Mouse (Mus musculus): ENCODE data around the gene Dvl3. TPM values are rescaled to one million over a fixed set of nuclear protein-coding genes. Genes with fewer than 3 reads are reported as not detected.

Gene Dvl3
- total and polyA plus RNA-seq, 3 experiments, result 4.1 to 20.5 TPM; not detected in 1

DNA sequence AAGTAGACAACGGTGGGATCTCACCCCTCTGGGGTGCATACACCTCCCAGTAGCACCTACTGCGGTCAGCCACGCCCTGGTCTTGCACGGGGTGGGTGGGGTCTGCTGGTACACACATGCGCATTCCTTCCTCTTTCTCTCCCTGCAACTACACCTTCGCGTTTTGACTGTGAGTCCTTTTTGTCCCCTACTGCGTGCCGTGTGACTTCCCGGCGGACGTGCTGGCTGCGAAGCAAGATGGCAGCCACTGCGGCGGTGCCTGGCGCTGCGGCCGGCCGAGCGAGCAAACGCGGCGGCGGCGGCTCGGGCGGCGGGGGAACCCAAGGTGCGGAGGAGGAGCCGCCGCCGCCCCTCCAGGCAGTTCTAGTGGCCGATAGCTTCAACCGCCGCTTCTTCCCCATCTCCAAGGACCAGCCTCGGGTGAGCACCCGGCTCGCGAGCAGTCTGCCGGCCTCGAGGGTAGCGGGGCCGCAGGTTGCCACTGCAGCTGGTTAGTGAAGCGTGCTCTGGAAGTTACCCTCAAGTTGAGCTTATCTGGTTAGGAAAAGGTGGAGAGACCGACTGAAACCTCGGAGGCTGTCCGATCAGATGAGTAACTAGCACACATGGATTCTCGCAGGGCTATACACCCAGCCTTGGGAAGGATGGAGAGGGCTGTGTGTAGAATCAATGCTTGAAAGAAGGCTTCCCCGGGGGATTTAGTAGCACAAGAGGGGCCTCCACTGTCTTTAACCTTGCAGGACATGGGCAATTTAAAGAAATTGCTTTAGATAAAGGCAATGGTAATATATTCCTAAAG is 17.9 kb upstream of the Dvl3 start, which contains the start of gene Eif2b5 (continued):
- TF ChIP-seq BHLHE40 (IDR thresholded peaks at IDR 0.05; ENCODE audit: borderline replicate concordance, low read depth, low read length) (peak; percentile 84; the same call in 1 of the 2 replicates), CTCF (IDR thresholded peaks at IDR 0.05 in 2 of 3, conservative IDR thresholded peaks at IDR 0.05 in 1 of 3; ENCODE audit: control insufficient read depth in 1 of 3, insufficient read depth in 1 of 3, low read depth in 2 of 3, low read length in 3 of 3, poor library complexity in 1 of 3, severe bottlenecking in 1 of 3) (no peak), SMC3 (IDR thresholded peaks at IDR 0.05; ENCODE audit: low read depth, low read length) (no peak), USF1 (IDR thresholded peaks at IDR 0.05; ENCODE audit: low read depth, low read length) (peak; percentile 45; the same call in 1 of the 2 replicates), NELFE (IDR thresholded peaks at IDR 0.05; ENCODE audit: low read depth, low read length) (peak; percentile 91), JUND (IDR thresholded peaks at IDR 0.05; ENCODE audit: low read depth, low read length) (no peak), ELF1 (IDR thresholded peaks at IDR 0.05; ENCODE audit: low read depth, low read length) (peak; percentile 82), ZC3H11A (IDR thresholded peaks at IDR 0.05; ENCODE audit: low read depth, low read length) (0 out of 2 replicates have a peak, but pooled peaks have one; percentile 14), UBTF (IDR thresholded peaks at IDR 0.05; ENCODE audit: borderline replicate concordance, insufficient read depth, low read depth, low read length) (no peak), TAL1 (IDR thresholded peaks at IDR 0.05; ENCODE audit: low read length) (no peak), POLR2A (IDR thresholded peaks at IDR 0.05; ENCODE audit: control insufficient read depth in 1 of 2, insufficient read depth in 1 of 2, low read depth in 1 of 2, low read length in 2 of 2, poor library complexity in 1 of 2) (peak; percentile 92 to 98), ZNF384 (IDR thresholded peaks at IDR 0.05; ENCODE audit: low read depth, low read length) (peak; percentile 45; the same call in 1 of the 2 replicates), MAX (IDR thresholded peaks at IDR 0.05; ENCODE audit: low read length) (peak; percentile 84), MYC (IDR thresholded peaks at IDR 0.05; ENCODE audit: low read depth, low read length) (peak; percentile 90), MXI1 (IDR thresholded peaks at IDR 0.05; ENCODE audit: low read depth, low read length) (peak; percentile 94), RCOR1 (IDR thresholded peaks at IDR 0.05; ENCODE audit: low read depth, low read length) (0 out of 2 replicates have a peak, but pooled peaks have one; percentile 41), GABPA (IDR thresholded peaks at IDR 0.05; ENCODE audit: low read depth, low read length) (no peak), TCF12 (IDR thresholded peaks at IDR 0.05; ENCODE audit: low read depth, low read length) (peak; percentile 83), TBP (IDR thresholded peaks at IDR 0.05; ENCODE audit: low read depth, low read length) (peak; percentile 73; the same call in 1 of the 2 replicates), HCFC1 (IDR thresholded peaks at IDR 0.05; ENCODE audit: low read depth, low read length) (peak; percentile 93), GATA1 (IDR thresholded peaks at IDR 0.05; ENCODE audit: low read depth, low read length) (no peak), MYB (IDR thresholded peaks at IDR 0.05; ENCODE audit: low read depth, low read length) (no peak; the same call in 1 of the 2 replicates), CHD1 (IDR thresholded peaks at IDR 0.05; ENCODE audit: low read depth, low read length) (0 out of 2 replicates have a peak, but pooled peaks have one; percentile 48)

DNA sequence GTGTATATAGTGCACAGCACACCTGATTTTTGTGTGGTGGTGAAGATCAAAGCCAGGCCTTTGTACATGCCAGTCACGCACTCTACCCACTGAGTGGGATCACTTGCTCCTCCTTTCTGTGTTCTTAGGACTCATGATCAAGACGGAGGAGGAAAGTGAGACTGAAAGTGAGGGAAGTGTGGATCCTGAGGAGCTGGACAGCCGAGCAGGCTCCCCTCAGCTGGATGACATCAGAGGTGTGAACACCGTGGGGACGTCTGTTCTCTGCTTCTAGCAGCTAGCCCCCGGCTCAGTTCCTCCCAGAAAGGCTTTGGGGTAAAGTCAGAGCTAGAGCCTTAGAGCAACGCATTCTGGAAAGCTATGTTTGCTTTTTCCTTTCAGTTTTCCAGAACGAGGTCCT is 10.8 kb upstream of the Dvl3 start:
- Histone ChIP-seq H3K4me3 (ENCODE audit: control insufficient read depth in 1 of 2, insufficient read depth in 1 of 2, low read depth in 2 of 2, low read length in 2 of 2) (no peak overlapping the region), H3K36me3 (ENCODE audit: control insufficient read depth in 1 of 2, insufficient read depth in 2 of 2, low read length in 2 of 2) (peaks cover 0 to 34% of the 10 kb centered on the region in 2 experiments; a peak in 2 of 4 replicates), H3K9me3 (replicated peaks; ENCODE audit: insufficient read depth, low read length) (no peaks in the 10 kb centered on the region), H3K4me1 (ENCODE audit: control insufficient read depth in 1 of 2, insufficient read depth in 2 of 2, low read length in 2 of 2) (no peaks in the 10 kb centered on the region), H3K9ac (ENCODE audit: control insufficient read depth, low read depth, low read length, poor library complexity, severe bottlenecking) (no peak overlapping the region), H3K27me3 (ENCODE audit: control insufficient read depth in 1 of 2, insufficient read depth in 2 of 2, low read length in 2 of 2) (no peaks in the 10 kb centered on the region), H3K27ac (ENCODE audit: control insufficient read depth, low read depth, low read length) (no peak overlapping the region), H3K79me2 (ENCODE audit: control insufficient read depth, insufficient read depth, low read length, poor library complexity) (no peaks in the 10 kb centered on the region)
- no peak for DNase-seq (ENCODE audit: low read depth, low spot score)
- TF ChIP-seq MYC (IDR thresholded peaks at IDR 0.05; ENCODE audit: low read depth, low read length), result no peak
- TF ChIP-seq GATA1 (IDR thresholded peaks at IDR 0.05; ENCODE audit: low read depth, low read length), result no peak
- TF ChIP-seq GABPA (IDR thresholded peaks at IDR 0.05; ENCODE audit: low read depth, low read length), result no peak
- TF ChIP-seq MXI1 (IDR thresholded peaks at IDR 0.05; ENCODE audit: low read depth, low read length), result no peak
- no peak for TF ChIP-seq USF2 (IDR thresholded peaks at IDR 0.05; ENCODE audit: borderline replicate concordance in 1 of 2, insufficient read depth in 1 of 2, low read depth in 1 of 2, low read length in 2 of 2)
- no peak for TF ChIP-seq CHD1 (IDR thresholded peaks at IDR 0.05; ENCODE audit: low read depth, low read length)
- TF ChIP-seq UBTF (IDR thresholded peaks at IDR 0.05; ENCODE audit: borderline replicate concordance, insufficient read depth, low read depth, low read length), result no peak
- TF ChIP-seq EP300 (IDR thresholded peaks at IDR 0.05; ENCODE audit: low read depth in 1 of 2, low read length in 2 of 2), result no peak
- no peak for TF ChIP-seq ETS1 (IDR thresholded peaks at IDR 0.05; ENCODE audit: low read depth, low read length)

All from MEL (cell line).